Mouse (Mus musculus): ENCODE data around the gene Gpc5. TPM values are rescaled to one million over a fixed set of nuclear protein-coding genes. Genes with fewer than 3 reads are reported as not detected.
"Not testable (repeated sequence)": the region's sequence is repeated elsewhere in the genome, so short reads cannot be mapped to it uniquely, and the experiment has no call there.

The Gpc5 gene
- polyA plus RNA-seq, 1 experiment from 2014 or later = 0.05 TPM

- H3K27me3 ChIP-seq (ENCODE audit: control insufficient read depth, insufficient read depth, low read depth, low read length) = no peaks in the 10 kb centered on the region
- no peaks in the 10 kb centered on the region for H3K9me3 ChIP-seq (replicated peaks; ENCODE audit: control insufficient read depth, low read length)
- no peak for ATAC-seq (ENCODE audit: low read depth)
- H3K36me3 ChIP-seq (ENCODE audit: control insufficient read depth, insufficient read depth) = peaks cover 14% of the 10 kb centered on the region
- H3K9ac ChIP-seq (ENCODE audit: low read depth, low read length) = no peak overlapping the region
- no peaks in the 10 kb centered on the region for H3K4me1 ChIP-seq (ENCODE audit: control insufficient read depth, low read depth, low read length)
- no peak overlapping the region for H3K4me2 ChIP-seq (ENCODE audit: low read depth, low read length)
- 62% methylated on average over 5 of the region's 5 CpGs for WGBS (ENCODE audit: insufficient replicate concordance)
- H3K4me3 ChIP-seq (ENCODE audit: low read depth, low read length) = no peak overlapping the region
- no peak overlapping the region for H3K27ac ChIP-seq (ENCODE audit: low read length)
Observed at GRCm38 (mm10) chr14:115051106-115051760, 40.8 kb upstream of the Gpc5 start.

GRCm38 (mm10) chr14:115052371-115052770 lies 39.6 kb upstream of the Gpc5 start:
- 60% methylated on average over 4 of the region's 4 CpGs for WGBS (ENCODE audit: insufficient replicate concordance)
- ATAC-seq (ENCODE audit: low read depth) = peak; percentile 53; the same call in 1 of the 2 replicates

GRCm38 (mm10) chr14:115054252-115054651 lies 37.8 kb upstream of the Gpc5 start:
- Histone ChIP-seq H3K9ac (ENCODE audit: low read depth, low read length) (no peak overlapping the region), H3K4me1 (ENCODE audit: control insufficient read depth, low read depth, low read length) (no peaks in the 10 kb centered on the region), H3K36me3 (ENCODE audit: control insufficient read depth, insufficient read depth) (no peaks in the 10 kb centered on the region), H3K4me2 (ENCODE audit: low read depth, low read length) (no peak overlapping the region), H3K27ac (ENCODE audit: low read length) (no peak overlapping the region), H3K4me3 (ENCODE audit: low read depth, low read length) (no peak overlapping the region), H3K27me3 (ENCODE audit: control insufficient read depth, insufficient read depth, low read depth, low read length) (no peaks in the 10 kb centered on the region), H3K9me3 (replicated peaks; ENCODE audit: control insufficient read depth, low read length) (no peaks in the 10 kb centered on the region)
- WGBS (ENCODE audit: insufficient replicate concordance) = 43% methylated on average over 4 of the region's 4 CpGs
- ATAC-seq (ENCODE audit: low read depth) = no peak

More at GRCm38 (mm10) chr14:115052371-115052770, 39.6 kb upstream of the Gpc5 start:
- Histone ChIP-seq H3K36me3 (ENCODE audit: control insufficient read depth, insufficient read depth) (peaks cover 6% of the 10 kb centered on the region; the same call in 1 of the 2 replicates), H3K4me1 (ENCODE audit: control insufficient read depth, low read depth, low read length) (no peaks in the 10 kb centered on the region), H3K27ac (ENCODE audit: low read length) (no peak overlapping the region), H3K4me3 (ENCODE audit: low read depth, low read length) (no peak overlapping the region), H3K9me3 (replicated peaks; ENCODE audit: control insufficient read depth, low read length) (no peaks in the 10 kb centered on the region), H3K27me3 (ENCODE audit: control insufficient read depth, insufficient read depth, low read depth, low read length) (no peaks in the 10 kb centered on the region), H3K4me2 (ENCODE audit: low read depth, low read length) (no peak overlapping the region), H3K9ac (ENCODE audit: low read depth, low read length) (no peak overlapping the region)

GRCm38 (mm10) chr14:115057524-115057923 lies 34.5 kb upstream of the Gpc5 start:
- no peak overlapping the region for H3K4me2 ChIP-seq (ENCODE audit: low read depth, low read length)
- no peaks in the 10 kb centered on the region for H3K27me3 ChIP-seq (ENCODE audit: control insufficient read depth, insufficient read depth, low read depth, low read length)
- no peak overlapping the region for H3K27ac ChIP-seq (ENCODE audit: low read length)
- no peak overlapping the region for H3K4me3 ChIP-seq (ENCODE audit: low read depth, low read length)
- ATAC-seq (ENCODE audit: low read depth) = no peak
- 62% methylated on average over 4 of the region's 4 CpGs for WGBS (ENCODE audit: insufficient replicate concordance)
- H3K9me3 ChIP-seq (replicated peaks; ENCODE audit: control insufficient read depth, low read length) = no peaks in the 10 kb centered on the region
- H3K4me1 ChIP-seq (ENCODE audit: control insufficient read depth, low read depth, low read length) = no peaks in the 10 kb centered on the region
- no peaks in the 10 kb centered on the region for H3K36me3 ChIP-seq (ENCODE audit: control insufficient read depth, insufficient read depth)
- H3K9ac ChIP-seq (ENCODE audit: low read depth, low read length) = no peak overlapping the region

GRCm38 (mm10) chr14:115066164-115066563 lies 25.9 kb upstream of the Gpc5 start:
- H3K4me1 ChIP-seq (ENCODE audit: control insufficient read depth, low read depth, low read length); ATAC-seq (ENCODE audit: low read depth); H3K4me3 ChIP-seq (ENCODE audit: low read depth, low read length); H3K9me3 ChIP-seq (replicated peaks; ENCODE audit: control insufficient read depth, low read length); H3K4me2 ChIP-seq (ENCODE audit: low read depth, low read length); H3K9ac ChIP-seq (ENCODE audit: low read depth, low read length); H3K27ac ChIP-seq (ENCODE audit: low read length); H3K36me3 ChIP-seq (ENCODE audit: control insufficient read depth, insufficient read depth); H3K27me3 ChIP-seq (ENCODE audit: control insufficient read depth, insufficient read depth, low read depth, low read length): not testable (repeated sequence)
- 53% methylated on average over 2 of the region's 2 CpGs for WGBS (ENCODE audit: insufficient replicate concordance)

GRCm38 (mm10) chr14:115070534-115070933 lies 21.5 kb upstream of the Gpc5 start:
- Histone ChIP-seq H3K9me3 (replicated peaks; ENCODE audit: control insufficient read depth, low read length) (no peaks in the 10 kb centered on the region), H3K36me3 (ENCODE audit: control insufficient read depth, insufficient read depth) (no peaks in the 10 kb centered on the region), H3K4me1 (ENCODE audit: control insufficient read depth, low read depth, low read length) (no peaks in the 10 kb centered on the region), H3K27ac (ENCODE audit: low read length) (no peak overlapping the region), H3K4me2 (ENCODE audit: low read depth, low read length) (no peak overlapping the region), H3K9ac (ENCODE audit: low read depth, low read length) (no peak overlapping the region), H3K27me3 (ENCODE audit: control insufficient read depth, insufficient read depth, low read depth, low read length) (no peaks in the 10 kb centered on the region), H3K4me3 (ENCODE audit: low read depth, low read length) (no peak overlapping the region)
- WGBS (ENCODE audit: insufficient replicate concordance) = 36% methylated on average over 6 of the region's 6 CpGs
- no peak for ATAC-seq (ENCODE audit: low read depth)

- Histone ChIP-seq H3K27ac (ENCODE audit: low read length) (no peak overlapping the region), H3K4me1 (ENCODE audit: control insufficient read depth, low read depth, low read length) (no peaks in the 10 kb centered on the region), H3K9ac (ENCODE audit: low read depth, low read length) (no peak overlapping the region), H3K36me3 (ENCODE audit: control insufficient read depth, insufficient read depth) (no peaks in the 10 kb centered on the region), H3K4me2 (ENCODE audit: low read depth, low read length) (no peak overlapping the region), H3K27me3 (ENCODE audit: control insufficient read depth, insufficient read depth, low read depth, low read length) (no peaks in the 10 kb centered on the region), H3K4me3 (ENCODE audit: low read depth, low read length) (no peak overlapping the region), H3K9me3 (replicated peaks; ENCODE audit: control insufficient read depth, low read length) (no peaks in the 10 kb centered on the region)
- WGBS (ENCODE audit: insufficient replicate concordance) = 52% methylated on average over 9 of the region's 9 CpGs
- ATAC-seq (ENCODE audit: low read depth) = no peak
Observed at GRCm38 (mm10) chr14:115077340-115077739, 14.7 kb upstream of the Gpc5 start.

- Histone ChIP-seq H3K4me2 (ENCODE audit: low read depth, low read length) (no peak overlapping the region), H3K27ac (ENCODE audit: low read length) (no peak overlapping the region), H3K36me3 (ENCODE audit: control insufficient read depth, insufficient read depth) (no peaks in the 10 kb centered on the region), H3K4me1 (ENCODE audit: control insufficient read depth, low read depth, low read length) (no peaks in the 10 kb centered on the region), H3K9me3 (replicated peaks; ENCODE audit: control insufficient read depth, low read length) (no peaks in the 10 kb centered on the region), H3K9ac (ENCODE audit: low read depth, low read length) (no peak overlapping the region), H3K4me3 (ENCODE audit: low read depth, low read length) (no peak overlapping the region), H3K27me3 (ENCODE audit: control insufficient read depth, insufficient read depth, low read depth, low read length) (no peaks in the 10 kb centered on the region)
- 74% methylated on average over 7 of the region's 7 CpGs for WGBS (ENCODE audit: insufficient replicate concordance)
- no peak for ATAC-seq (ENCODE audit: low read depth)
Observed at GRCm38 (mm10) chr14:115078064-115078463, 14.0 kb upstream of the Gpc5 start.

GRCm38 (mm10) chr14:115081728-115082502 lies 10.1 kb upstream of the Gpc5 start:
- H3K4me3 ChIP-seq (ENCODE audit: low read depth, low read length) = no peak overlapping the region
- 71% methylated on average over 12 of the region's 12 CpGs for WGBS (ENCODE audit: insufficient replicate concordance)
- H3K9ac ChIP-seq (ENCODE audit: low read depth, low read length) = no peak overlapping the region
- ATAC-seq (ENCODE audit: low read depth) = no peak
- H3K9me3 ChIP-seq (replicated peaks; ENCODE audit: control insufficient read depth, low read length) = no peaks in the 10 kb centered on the region
- H3K27ac ChIP-seq (ENCODE audit: low read length) = no peak overlapping the region
- no peak overlapping the region for H3K4me2 ChIP-seq (ENCODE audit: low read depth, low read length)
- no peaks in the 10 kb centered on the region for H3K36me3 ChIP-seq (ENCODE audit: control insufficient read depth, insufficient read depth)
- H3K27me3 ChIP-seq (ENCODE audit: control insufficient read depth, insufficient read depth, low read depth, low read length) = no peaks in the 10 kb centered on the region
- no peaks in the 10 kb centered on the region for H3K4me1 ChIP-seq (ENCODE audit: control insufficient read depth, low read depth, low read length)

Measured in liver, embryonic 16.5 days (tissue).